Mouse (Mus musculus) spleen, adult 2 months (tissue): ENCODE measurements around the gene Tiam1.

Experiments
- CTCF ChIP-seq: fragments of 200-500 bp; IDR thresholded peaks from 2 replicates; pipeline ENCODE4 v1.5.1; 2011; ENCODE audit warnings: mild to moderate bottlenecking, inconsistent platforms; ENCODE audit not compliant: insufficient read depth, insufficient read length, insufficient replicate concordance; ENCODE audit errors: extremely low read depth
- POLR2A ChIP-seq: fragments of 200-500 bp; IDR thresholded peaks from 2 replicates; pipeline ENCODE4 v1.6.1; 2011; ENCODE audit warnings: low read depth, low read length, inconsistent platforms

- no peak for TF ChIP-seq CTCF
- TF ChIP-seq POLR2A: no peak
Observed at GRCm38 (mm10) chr16:89779705-89780104, 363.9 kb downstream of the Tiam1 start.
